Mouse (Mus musculus) adrenal gland, adult 8-10 months (tissue): ENCODE results near the gene Knl1. TPM values are rescaled to one million over a fixed set of nuclear protein-coding genes. Genes with fewer than 3 reads are reported as not detected.

Experiments
- total RNA-seq, 4 experiments: library from RNA; stranded (reverse); gene quantifications; 2 replicates each; pipeline ENCODE4 v1.2.4; 2022

Gene Knl1
- total RNA-seq, 4 experiments from 2014 or later = 0.46 to 1.0 (median 0.96) TPM

Other genes with a start within 250 kb of the Knl1 start
- gene Knstrn, start 233.1 kb upstream of the Knl1 start, total RNA-seq = 1 to 10 TPM; 1.3 to 3.2 (median 2.5) TPM
- gene Ivd, start 185.2 kb upstream of the Knl1 start, total RNA-seq = 100 to 1,000 TPM; 250 to 438 (median 309) TPM
- 10 to 100 TPM; 51.1 to 62.8 (median 59.2) TPM for gene Bahd1, start 146.7 kb upstream of the Knl1 start, total RNA-seq
- 10 to 100 TPM; 13.5 to 19.7 (median 16.7) TPM for gene Chst14, start 120.6 kb upstream of the Knl1 start, total RNA-seq
- 10 to 100 TPM; 22.5 to 26.5 (median 23.2) TPM for gene Ccdc32, start 17.7 kb upstream of the Knl1 start, total RNA-seq
- gene Rpusd2, start 12.3 kb upstream of the Knl1 start, total RNA-seq = 1 to 10 TPM; 5.1 to 8.2 (median 7.2) TPM
- 1 to 10 TPM; 1.1 to 2.2 (median 1.7) TPM for gene Rad51, start 65.7 kb downstream of the Knl1 start, total RNA-seq
- 10 to 100 TPM; 47.8 to 60.9 (median 54.4) TPM for gene Rmdn3, start 109.9 kb downstream of the Knl1 start, total RNA-seq
- gene Gchfr, start 120.7 kb downstream of the Knl1 start, total RNA-seq = 10 to 100 TPM in 2 of 4 experiments, 1 to 10 TPM in 2; 9.3 to 13.7 (median 10.9) TPM
- under 1 TPM; 0.09 to 0.28 (median 0.24) TPM for gene Gm14137, start 127.4 kb downstream of the Knl1 start, total RNA-seq
- gene Zfyve19, start 161.5 kb downstream of the Knl1 start, total RNA-seq = 10 to 100 TPM; 26.6 to 52.4 (median 38.3) TPM
- 10 to 100 TPM; 16.5 to 24.6 (median 20.8) TPM for gene Dnajc17, start 161.7 kb downstream of the Knl1 start, total RNA-seq
- gene Ppp1r14d, start 182.8 kb downstream of the Knl1 start, total RNA-seq = not detected
- 1 to 10 TPM; 1.8 to 3.9 (median 2.6) TPM for gene Spint1, start 190.2 kb downstream of the Knl1 start, total RNA-seq
- 1 to 10 TPM in 3 of 4 experiments, under 1 TPM in 1; 0.61 to 2.9 (median 2.1) TPM for gene Rhov, start 224.2 kb downstream of the Knl1 start, total RNA-seq
- 10 to 100 TPM; 27.2 to 29.5 (median 27.7) TPM for gene Vps18, start 241.6 kb downstream of the Knl1 start, total RNA-seq